Mouse (Mus musculus) monocyte, adult 2 months (primary cell): ENCODE measurements around the gene Olfr926.
"Not testable (repeated sequence)": the region's sequence is repeated elsewhere in the genome, so short reads cannot be mapped to it uniquely, and the experiment has no call there.

Source experiments
- DNase-seq, 2 experiments: peaks; one replicate each; pipeline ENCODE4 v3.0.0; 2022; ENCODE audit warnings: low spot score in 2 of 2, low read depth in 1 of 2

Olfr926 gene

DNA sequence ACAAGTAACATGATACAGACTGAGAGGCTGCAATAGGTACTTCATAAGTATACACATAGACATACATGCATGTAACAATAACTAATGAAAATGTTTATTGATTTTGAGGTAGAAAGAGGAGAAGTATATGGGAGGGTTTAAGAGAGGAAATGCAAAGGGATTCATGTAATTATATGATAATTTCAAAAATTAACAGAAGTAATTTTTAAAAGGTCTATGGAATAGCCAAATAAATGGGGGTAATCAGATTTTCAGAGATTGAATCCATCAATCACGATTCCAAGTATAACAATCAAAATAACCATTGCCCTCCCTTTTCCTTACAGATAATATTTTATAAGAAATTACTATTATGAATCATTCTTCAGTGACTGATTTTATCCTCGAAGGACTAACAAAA is at the start of gene Olfr926:
Gene Olfr926 (plus strand): TSS at position 301 of the 400 bp plus-strand sequence.
- no peak for DNase-seq

DNA sequence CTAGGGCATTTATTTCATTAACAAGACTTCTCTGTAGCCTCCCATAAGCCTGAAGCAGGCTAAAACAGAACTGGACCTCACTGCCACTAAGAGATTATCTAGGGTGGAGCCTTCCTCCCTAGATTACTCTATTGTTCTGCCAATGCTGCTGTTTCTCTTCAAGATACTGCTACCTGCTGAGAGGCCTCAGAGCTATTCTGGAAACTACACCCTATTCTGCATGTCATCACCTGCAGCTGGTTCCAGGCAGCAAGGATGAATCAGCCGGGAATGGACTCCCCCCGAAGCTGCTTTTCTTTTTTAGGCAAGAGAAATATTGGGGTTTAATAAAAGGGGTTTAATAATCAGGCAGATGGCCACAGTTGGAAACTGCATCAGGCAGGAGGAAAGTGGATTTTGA is 43.9 kb upstream of the Olfr926 start:
- no peak for DNase-seq

DNA sequence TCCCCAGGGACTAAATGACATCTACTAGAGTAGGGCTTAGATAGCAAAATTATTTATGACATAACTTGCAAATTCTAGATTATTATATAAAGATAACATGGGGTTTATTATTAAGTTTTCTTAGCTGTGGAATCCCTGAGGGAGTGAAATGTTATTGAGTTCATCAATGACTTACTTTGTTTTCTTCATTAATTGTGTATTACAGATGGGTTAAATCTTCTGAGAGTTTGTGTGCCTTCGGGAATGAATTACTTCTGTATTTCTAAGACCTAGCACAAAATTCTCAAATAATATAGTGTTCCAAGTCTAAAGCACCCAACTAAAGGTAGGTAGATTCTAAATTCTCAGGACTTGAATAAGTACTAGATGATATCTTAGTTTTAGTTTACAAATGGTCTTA is 32.8 kb upstream of the Olfr926 start, which contains the start of gene Olfr924:
Gene Olfr924 (plus strand): TSS at position 301 of the 400 bp plus-strand sequence.
- no peak for DNase-seq

GRCm38 (mm10) chr9:38854760-38855159 is 22.2 kb upstream of the Olfr926 start, which contains the start of gene Olfr26:
Gene Olfr26 (plus strand): TSS chr9:38855060.
- DNase-seq, result no peak

- DNase-seq, result not testable (repeated sequence)
Observed at GRCm38 (mm10) chr9:38874880-38875279, 2.0 kb upstream of the Olfr926 start.
